Mouse (Mus musculus) heart, postnatal 36 days (tissue): ENCODE data around the gene Rhou. TPM values are rescaled to one million over a fixed set of nuclear protein-coding genes. Genes with fewer than 3 reads are reported as not detected.

ENCODE experiments used
- DNase-seq, 2 experiments: peaks; one replicate each; pipeline ENCODE4 v3.0.0; 2021 to 2022
- intact Hi-C: fragments of 180-260 bp; cut with DNase I; formaldehyde crosslinking; loops from one replicate; pipeline ENCODE4 v1.15.1; 2025
- total RNA-seq, 2 experiments: library from RNA; stranded (reverse); gene quantifications; 2 replicates each; pipeline ENCODE4 v1.2.3; 2021

Gene Rhou
- total RNA-seq, 2 experiments from 2014 or later: 6.6 to 8.3 TPM

- DNase-seq: no peak
- intact Hi-C loops: no loop called here
Measured at GRCm38 (mm10) chr8:123684806-123685205, 31.1 kb downstream of the Rhou start.

DNA sequence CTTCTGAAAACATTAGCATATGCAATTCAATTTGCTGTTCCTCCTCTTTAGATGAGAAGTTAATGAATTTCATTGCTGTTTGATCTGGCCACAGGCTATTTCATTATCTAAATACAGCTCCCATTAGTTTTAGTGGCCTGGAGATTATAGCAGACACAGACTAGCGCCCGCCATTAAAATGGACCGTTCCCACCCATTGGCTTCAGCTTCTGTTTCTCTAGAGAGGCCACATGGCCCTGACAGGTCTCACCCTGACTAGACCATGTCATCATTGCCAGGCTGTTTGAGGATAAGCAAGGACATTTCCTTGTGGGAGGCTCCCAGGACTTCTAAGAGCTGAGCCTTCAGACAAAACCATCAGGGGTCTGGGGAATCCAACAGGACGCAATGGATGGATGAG lies 31.7 kb downstream of the Rhou start:
- intact Hi-C loops: no loop called here
- DNase-seq: no peak

- intact Hi-C loops: no loop called here
- no peak for DNase-seq
Measured at GRCm38 (mm10) chr8:123687826-123688225, 34.1 kb downstream of the Rhou start.

- intact Hi-C loops: no loop called here
- no peak for DNase-seq
Measured at GRCm38 (mm10) chr8:123692165-123692962, 38.6 kb downstream of the Rhou start.

DNA sequence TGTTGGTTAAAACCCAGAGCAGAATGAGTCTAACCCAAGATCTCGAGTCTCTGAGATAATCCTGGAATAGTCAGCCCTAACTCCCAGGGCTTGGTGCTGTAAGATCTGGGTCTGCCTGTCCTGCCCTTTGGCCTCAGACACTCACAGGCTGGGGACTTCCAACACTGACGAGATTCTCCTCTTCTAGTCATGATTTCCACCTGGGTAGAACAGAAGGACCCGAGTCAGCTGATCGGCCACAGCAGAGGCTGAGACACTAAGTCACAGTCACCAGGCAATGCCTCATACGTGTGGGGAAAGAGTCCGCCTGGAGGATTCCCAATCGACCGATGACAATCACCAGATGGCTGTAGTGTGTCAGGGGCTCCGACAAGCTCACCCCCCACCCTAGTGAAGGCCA lies 42.4 kb downstream of the Rhou start:
- no peak for DNase-seq
- intact Hi-C loops: no loop called here

DNA sequence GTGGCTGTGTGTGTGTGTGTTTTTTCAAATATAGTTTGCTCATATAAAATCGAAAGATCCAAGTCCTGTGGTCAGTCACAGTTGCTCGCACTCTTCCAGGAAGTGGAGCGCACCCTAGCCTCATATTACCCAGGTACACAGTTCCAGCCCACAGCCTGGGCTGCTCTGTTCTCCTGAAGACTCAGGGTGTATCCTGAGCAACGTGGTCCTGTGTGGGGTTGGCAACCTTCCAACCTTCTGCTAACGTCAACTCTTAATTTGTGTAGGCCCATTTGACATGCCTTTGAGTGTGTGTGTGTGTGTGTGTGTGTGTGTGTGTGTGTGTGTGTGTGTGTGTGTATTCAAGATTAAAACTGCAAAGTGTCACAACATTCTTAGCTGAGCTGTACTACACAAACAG lies 43.6 kb downstream of the Rhou start:
- intact Hi-C loops: no loop called here
- DNase-seq: no peak

GRCm38 (mm10) chr8:123700399-123701070 lies 46.8 kb downstream of the Rhou start:
- intact Hi-C loops: loop anchor here (10.0 kb wide), 1 partner anchor 64 kb away; no protein-coding TSS in a partner anchor
- DNase-seq: no peak

DNA sequence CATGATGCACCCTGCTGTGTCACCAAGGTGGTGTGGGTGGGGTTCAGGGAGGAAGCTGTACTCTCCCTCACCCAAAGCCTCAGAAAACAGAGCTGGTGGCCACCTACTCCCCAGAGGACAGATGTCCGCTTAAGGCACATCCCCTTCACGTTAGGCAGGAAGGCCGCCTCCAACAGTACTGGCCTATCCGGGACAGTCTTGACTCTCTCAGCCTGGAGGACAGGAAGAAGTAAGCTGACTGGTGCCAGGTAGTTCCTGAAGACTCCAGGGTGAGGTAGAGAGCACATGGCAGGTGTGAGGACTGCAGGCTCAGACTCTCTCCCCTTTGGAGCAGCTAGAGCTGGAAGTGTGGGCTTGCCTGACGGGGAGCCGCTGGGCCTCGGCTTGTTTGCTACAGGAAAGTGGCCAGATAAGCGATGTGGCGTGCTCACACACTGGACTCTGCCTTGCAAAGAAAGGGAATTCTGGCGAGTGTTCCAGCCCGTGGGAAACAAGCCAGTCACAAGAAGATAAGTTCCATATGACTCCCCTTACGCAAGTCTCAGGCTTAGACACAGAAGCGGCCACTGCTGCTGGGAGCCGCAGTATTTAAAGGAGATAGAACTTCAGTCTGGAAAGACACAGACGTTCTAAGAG lies 48.3 kb downstream of the Rhou start:
- intact Hi-C loops: loop anchor here (10.0 kb wide), 1 partner anchor 63 kb away; no protein-coding TSS in a partner anchor
- peak; percentile 78 to 83 for DNase-seq

DNA sequence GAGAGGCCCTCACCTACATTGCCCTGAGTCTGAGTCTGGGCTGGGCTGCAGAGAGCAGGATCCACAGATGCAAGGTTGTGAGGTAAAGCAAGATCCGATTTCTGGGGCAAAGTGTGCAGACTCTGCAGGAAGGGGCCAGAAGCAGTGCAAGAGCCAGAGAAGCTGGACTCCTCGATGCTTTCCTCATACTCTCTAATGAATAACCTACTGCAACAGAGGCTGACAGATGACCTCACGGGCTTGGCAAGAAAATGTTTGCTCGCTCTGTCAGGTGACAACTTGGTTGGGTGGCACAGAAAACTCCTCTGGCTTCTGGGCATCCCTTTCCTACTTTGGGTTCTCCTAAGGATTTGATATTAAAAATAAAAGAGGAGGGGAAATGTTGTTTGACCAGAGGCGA lies 51.6 kb downstream of the Rhou start:
- DNase-seq: no peak
- intact Hi-C loops: loop anchor here (10.0 kb wide), 1 partner anchor 59 kb away; no protein-coding TSS in a partner anchor

DNA sequence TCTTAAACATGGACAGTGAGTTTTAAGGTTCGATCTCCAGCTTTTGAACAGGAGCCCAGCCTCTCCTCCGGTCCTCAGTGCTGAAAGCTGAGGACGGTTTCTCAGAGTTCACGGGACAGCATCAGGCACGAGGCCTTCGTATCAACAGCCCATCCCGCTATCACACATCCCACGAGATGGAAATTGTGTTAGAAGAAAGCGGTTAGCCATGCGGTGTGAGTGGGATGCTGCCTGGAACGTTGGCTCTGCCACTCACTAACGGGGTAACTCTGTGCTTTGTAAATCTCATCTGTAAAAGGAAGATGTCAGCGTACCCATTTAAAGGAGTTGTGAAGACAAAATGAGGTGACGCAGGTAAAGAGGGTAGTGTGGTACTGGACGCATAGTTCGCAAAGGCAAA lies 53.4 kb downstream of the Rhou start:
- intact Hi-C loops: loop anchor here (10.0 kb wide), 1 partner anchor 58 kb away; no protein-coding TSS in a partner anchor

GRCm38 (mm10) chr8:123708729-123709128 lies 55.0 kb downstream of the Rhou start:
- intact Hi-C loops: loop anchor here (10.0 kb wide), 1 partner anchor 56 kb away; no protein-coding TSS in a partner anchor
- DNase-seq: no peak

More for the DNA sequence above, 53.4 kb downstream of the Rhou start:
- DNase-seq: no peak

GRCm38 (mm10) chr8:123710335-123710734 lies 56.6 kb downstream of the Rhou start:
- DNase-seq: no peak
- intact Hi-C loops: no loop called here

Other genes with a start within 250 kb of the Rhou start
- not detected for gene Mc1r, start 246.8 kb upstream of the Rhou start, total RNA-seq
- gene Tubb3, start 242.5 kb upstream of the Rhou start, total RNA-seq: under 1 TPM in 1 of 2 experiments, not detected in 1; 0.72 TPM
- 10 to 100 TPM; 51.6 to 58.1 TPM for gene Def8, start 230.4 kb upstream of the Rhou start, total RNA-seq
- gene Afg3l1, start 176.0 kb upstream of the Rhou start, total RNA-seq: 10 to 100 TPM; 62.6 to 74.3 TPM
- not detected for gene Dbndd1, start 138.5 kb upstream of the Rhou start, total RNA-seq
- 1 to 10 TPM; 4.4 to 5.2 TPM for gene Gas8, start 135.1 kb upstream of the Rhou start, total RNA-seq
- gene Rab4a, start 152.1 kb downstream of the Rhou start, total RNA-seq: 1 to 10 TPM; 7.3 to 7.9 TPM
- 1 to 10 TPM; 1.3 to 1.6 TPM for gene Ccsap, start 206.3 kb downstream of the Rhou start, total RNA-seq
- gene Acta1, start 240.8 kb downstream of the Rhou start, total RNA-seq: 100 to 1,000 TPM; 656 to 855 TPM